Mouse (Mus musculus): ENCODE data around the gene Brca2. TPM values are rescaled to one million over a fixed set of nuclear protein-coding genes. Genes with fewer than 3 reads are reported as not detected.

Gene Brca2
- 10 to 100 TPM; 12.3 to 14.1 TPM for total RNA-seq (2023)

GRCm38 (mm10) chr5:150521937-150522866 is at the start of gene Brca2:
TSS of gene Brca2 (plus strand) at chr5:150522630.

DNA sequence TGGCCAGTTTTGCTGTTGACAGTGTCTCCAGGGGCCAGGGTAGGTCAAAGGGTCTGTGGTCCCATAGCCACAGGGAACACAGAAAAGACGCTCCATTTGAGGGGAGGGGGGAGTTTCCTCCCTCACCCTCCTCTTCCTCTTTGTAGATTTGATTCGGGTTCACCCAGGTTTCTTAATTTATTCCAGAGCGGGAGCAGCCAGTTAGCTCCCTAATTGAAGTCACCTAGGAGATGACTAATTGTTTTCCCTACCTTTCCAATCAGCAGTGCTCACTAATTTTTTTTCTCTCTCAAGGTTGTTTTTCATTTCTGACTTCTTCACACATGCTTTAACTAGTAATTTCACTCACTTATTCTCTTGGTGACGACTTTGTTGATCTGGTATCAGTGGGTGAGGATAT is 4.4 kb upstream of the Brca2 start, which contains the start of gene Zar1l:
Zar1l (minus strand) TSS at position 101 of the 400 bp plus-strand sequence.

DNA sequence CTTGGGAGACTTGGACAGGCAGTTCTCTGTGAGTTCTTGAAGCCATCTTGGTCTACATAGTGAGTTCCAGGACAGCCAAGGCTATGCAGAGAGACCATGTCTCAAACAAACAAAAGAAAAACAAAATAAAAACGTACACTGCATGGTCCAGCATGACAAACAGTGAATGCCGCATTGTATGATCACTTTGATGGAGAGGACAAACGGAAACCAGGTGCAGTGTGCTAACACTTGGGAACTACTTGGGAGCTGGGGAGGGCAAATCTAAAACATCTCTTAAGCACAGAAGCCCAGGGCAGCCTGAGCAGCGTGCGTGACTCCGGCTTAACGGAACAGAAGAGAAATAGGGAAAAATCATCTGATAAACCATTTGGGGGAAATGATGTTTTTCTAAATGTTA is 74.7 kb downstream of the Brca2 start, which contains the start of gene N4bp2l1:
N4bp2l1 (minus strand) TSS at position 101 of the 400 bp plus-strand sequence.

Other genes starting within 250 kb of the Brca2 start
- not detected for gene Zar1l, start 4.5 kb upstream of the Brca2 start, total RNA-seq (2023)
- gene N4bp2l1, start 74.6 kb downstream of the Brca2 start, total RNA-seq (2023): 10 to 100 TPM; 72.4 to 81.5 TPM
- gene N4bp2l2, start 143.6 kb downstream of the Brca2 start, total RNA-seq (2023): 100 to 1,000 TPM; 155 to 161 TPM
- 10 to 100 TPM; 55.5 to 57.5 TPM for gene Pds5b, start 151.1 kb downstream of the Brca2 start, total RNA-seq (2023)

Data from T-cell, adult 66 days (primary cell).